Mouse (Mus musculus): ENCODE results near the gene Baz1b. TPM values are rescaled to one million over a fixed set of nuclear protein-coding genes. Genes with fewer than 3 reads are reported as not detected.

The Baz1b gene
- total and polyA plus RNA-seq, 3 experiments = 44.5 to 81.5 (median 72.9) TPM

- H3K27ac ChIP-seq (ENCODE audit: control insufficient read depth, low read depth, low read length) = no peak overlapping the region
- no peak for DNase-seq (ENCODE audit: low read depth, low spot score)
- peak overlapping the region; percentile 100 for H3K9ac ChIP-seq (ENCODE audit: control insufficient read depth, low read depth, low read length, poor library complexity, severe bottlenecking)
- peak overlapping the region; percentile 48 to 97 for H3K4me3 ChIP-seq (ENCODE audit: control insufficient read depth in 1 of 2, insufficient read depth in 1 of 2, low read depth in 2 of 2, low read length in 2 of 2)
- no peak for TF ChIP-seq E2F4 (IDR thresholded peaks at IDR 0.05; ENCODE audit: borderline replicate concordance, low read depth, low read length)
- no peak for TF ChIP-seq GATA1 (IDR thresholded peaks at IDR 0.05; ENCODE audit: low read depth, low read length)
- no peak for TF ChIP-seq ZNF384 (IDR thresholded peaks at IDR 0.05; ENCODE audit: low read depth, low read length)
- TF ChIP-seq POLR2AphosphoS2 (IDR thresholded peaks at IDR 0.05; ENCODE audit: low read length) = no peak
- TF ChIP-seq ETS1 (IDR thresholded peaks at IDR 0.05; ENCODE audit: low read depth, low read length) = no peak
- no peak for TF ChIP-seq MYC (IDR thresholded peaks at IDR 0.05; ENCODE audit: low read depth, low read length)
- peaks cover 62% of the 10 kb centered on the region for H3K79me2 ChIP-seq (ENCODE audit: control insufficient read depth, insufficient read depth, low read length, poor library complexity)
- peaks cover 11 to 36% of the 10 kb centered on the region in 2 experiments for H3K36me3 ChIP-seq (ENCODE audit: control insufficient read depth in 1 of 2, insufficient read depth in 2 of 2, low read length in 2 of 2)
- no peaks in the 10 kb centered on the region for H3K9me3 ChIP-seq (replicated peaks; ENCODE audit: insufficient read depth, low read length)
- H3K27me3 ChIP-seq (ENCODE audit: control insufficient read depth in 1 of 2, insufficient read depth in 2 of 2, low read length in 2 of 2) = no peaks in the 10 kb centered on the region
- H3K4me1 ChIP-seq (ENCODE audit: control insufficient read depth in 1 of 2, insufficient read depth in 2 of 2, low read length in 2 of 2) = peaks cover 0 to 9% of the 10 kb centered on the region in 2 experiments; a peak in 3 of 4 replicates
These were observed 2.4 kb downstream of the Baz1b start for GRCm38 (mm10) chr5:135189281-135190022.

DNA sequence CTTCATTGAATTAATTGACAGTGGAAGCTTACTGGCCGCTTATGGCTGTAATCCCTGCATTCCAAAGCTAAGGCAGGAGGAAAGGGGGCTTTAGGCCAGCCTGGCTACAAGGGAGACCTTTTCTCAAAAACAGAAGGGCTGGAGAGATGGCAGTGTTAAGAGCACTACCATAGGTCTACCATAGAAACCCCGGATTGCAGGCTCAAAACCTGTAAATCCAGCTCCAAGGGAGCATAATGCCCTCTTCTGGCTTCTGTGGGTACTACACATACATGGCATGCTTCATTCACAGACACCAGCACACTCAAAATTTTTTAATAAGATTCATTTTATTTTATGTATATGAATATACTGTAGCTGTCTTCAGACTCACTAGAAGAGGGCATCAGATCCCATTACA lies 4.6 kb downstream of the Baz1b start:
- peaks cover 19 to 47% of the 10 kb centered on the region in 2 experiments for H3K36me3 ChIP-seq (ENCODE audit: control insufficient read depth in 1 of 2, insufficient read depth in 2 of 2, low read length in 2 of 2)
- no peak overlapping the region for H3K27ac ChIP-seq (ENCODE audit: control insufficient read depth, low read depth, low read length)
- H3K4me1 ChIP-seq (ENCODE audit: control insufficient read depth in 1 of 2, insufficient read depth in 2 of 2, low read length in 2 of 2) = peaks cover 3 to 13% of the 10 kb centered on the region in 2 experiments
- no peaks in the 10 kb centered on the region for H3K9me3 ChIP-seq (replicated peaks; ENCODE audit: insufficient read depth, low read length)
- no peak overlapping the region for H3K9ac ChIP-seq (ENCODE audit: control insufficient read depth, low read depth, low read length, poor library complexity, severe bottlenecking)
- DNase-seq (ENCODE audit: low read depth, low spot score) = peak; percentile 84
- H3K27me3 ChIP-seq (ENCODE audit: control insufficient read depth in 1 of 2, insufficient read depth in 2 of 2, low read length in 2 of 2) = no peaks in the 10 kb centered on the region
- peak; percentile 34 for TF ChIP-seq RAD21 (IDR thresholded peaks at IDR 0.05; ENCODE audit: low read depth, low read length)
- TF ChIP-seq MXI1 (IDR thresholded peaks at IDR 0.05; ENCODE audit: low read depth, low read length) = no peak
- TF ChIP-seq E2F4 (IDR thresholded peaks at IDR 0.05; ENCODE audit: borderline replicate concordance, low read depth, low read length) = no peak
- no peak for TF ChIP-seq KAT2A (conservative IDR thresholded peaks at IDR 0.05; ENCODE audit: low read depth, low read length)
- no peak for TF ChIP-seq MAX (IDR thresholded peaks at IDR 0.05; ENCODE audit: low read length)
- no peak for TF ChIP-seq RCOR1 (IDR thresholded peaks at IDR 0.05; ENCODE audit: low read depth, low read length)
- TF ChIP-seq HCFC1 (IDR thresholded peaks at IDR 0.05; ENCODE audit: low read depth, low read length) = 0 out of 2 replicates have a peak, but pooled peaks have one; percentile 24
- TF ChIP-seq USF2 (IDR thresholded peaks at IDR 0.05; ENCODE audit: borderline replicate concordance in 1 of 2, insufficient read depth in 1 of 2, low read depth in 1 of 2, low read length in 2 of 2) = no peak
- TF ChIP-seq TBP (IDR thresholded peaks at IDR 0.05; ENCODE audit: low read depth, low read length) = no peak
- TF ChIP-seq MYB (IDR thresholded peaks at IDR 0.05; ENCODE audit: low read depth, low read length) = no peak
- TF ChIP-seq POLR2AphosphoS5 (IDR thresholded peaks at IDR 0.05; ENCODE audit: borderline replicate concordance, low read depth, low read length) = no peak
- no peak for TF ChIP-seq USF1 (IDR thresholded peaks at IDR 0.05; ENCODE audit: low read depth, low read length)
- peak; percentile 35 to 82 (median 63) for TF ChIP-seq CTCF (IDR thresholded peaks at IDR 0.05 in 2 of 3, conservative IDR thresholded peaks at IDR 0.05 in 1 of 3; ENCODE audit: control insufficient read depth in 1 of 3, insufficient read depth in 1 of 3, low read depth in 2 of 3, low read length in 3 of 3, poor library complexity in 1 of 3, severe bottlenecking in 1 of 3)
- TF ChIP-seq MAZ (IDR thresholded peaks at IDR 0.05; ENCODE audit: low read depth, low read length) = no peak
- no peak for TF ChIP-seq ZKSCAN1 (IDR thresholded peaks at IDR 0.05; ENCODE audit: low read depth, low read length)
- no peak for TF ChIP-seq TAL1 (IDR thresholded peaks at IDR 0.05; ENCODE audit: low read length)
- TF ChIP-seq TCF12 (IDR thresholded peaks at IDR 0.05; ENCODE audit: low read depth, low read length) = no peak
- no peak for TF ChIP-seq ELF1 (IDR thresholded peaks at IDR 0.05; ENCODE audit: low read depth, low read length)
- TF ChIP-seq SMC3 (IDR thresholded peaks at IDR 0.05; ENCODE audit: low read depth, low read length) = peak; percentile 42
- TF ChIP-seq ETS1 (IDR thresholded peaks at IDR 0.05; ENCODE audit: low read depth, low read length) = no peak
- no peak overlapping the region for H3K4me3 ChIP-seq (ENCODE audit: control insufficient read depth in 1 of 2, insufficient read depth in 1 of 2, low read depth in 2 of 2, low read length in 2 of 2)
- peaks cover 75% of the 10 kb centered on the region for H3K79me2 ChIP-seq (ENCODE audit: control insufficient read depth, insufficient read depth, low read length, poor library complexity)
